Mouse (Mus musculus): ENCODE measurements around the gene Mars. TPM values are rescaled to one million over a fixed set of nuclear protein-coding genes. Genes with fewer than 3 reads are reported as not detected.

Mars gene
- polyA plus RNA-seq (2015; fragmentation: Nextera tagmentation; extraction: Ambion mirVana), result 118 and 122 TPM in 2 replicates

- ATAC-seq (ENCODE audit: low FRiP score, low read depth), result peak; percentile 98
- H3K9me3 ChIP-seq, result no peaks in the 10 kb centered on the region
- no peaks in the 10 kb centered on the region for H3K27me3 ChIP-seq
- peak within 1 kb of the TSS; percentile 79 for H3K9ac ChIP-seq
- peaks cover 10% of the 10 kb centered on the region for H3K4me1 ChIP-seq
- H3K4me3 ChIP-seq, result peak within 1 kb of the TSS; percentile 74
- H3K4me2 ChIP-seq (replicated peaks), result peak within 1 kb of the TSS; percentile 83
- WGBS, result under 1% methylated on average over 65 of the region's 65 CpGs
- H3K27ac ChIP-seq, result peak within 1 kb of the TSS; percentile 53
- H3K36me3 ChIP-seq, result peaks cover 26% of the 10 kb centered on the region
Observed at GRCm38 (mm10) chr10:127311476-127312355, at the start of gene Mars. Gene Mars, minus strand, starts transcription at chr10:127311786.

- Histone ChIP-seq H3K4me3 (no peak overlapping the region), H3K27ac (no peak overlapping the region), H3K4me2 (replicated peaks) (no peak overlapping the region), H3K9ac (no peak overlapping the region), H3K4me1 (no peaks in the 10 kb centered on the region), H3K9me3 (no peaks in the 10 kb centered on the region), H3K36me3 (no peaks in the 10 kb centered on the region), H3K27me3 (no peaks in the 10 kb centered on the region)
- 85% methylated on average over 3 of the region's 3 CpGs for WGBS
- ATAC-seq (ENCODE audit: low FRiP score, low read depth), result no peak
Observed at GRCm38 (mm10) chr10:127360714-127361113, 49.1 kb upstream of the Mars start.

GRCm38 (mm10) chr10:127355336-127355735, 43.8 kb upstream of the Mars start:
- Histone ChIP-seq H3K27me3 (no peaks in the 10 kb centered on the region), H3K4me1 (peaks cover 12% of the 10 kb centered on the region), H3K9ac (no peak overlapping the region), H3K4me3 (no peak overlapping the region), H3K9me3 (no peaks in the 10 kb centered on the region), H3K4me2 (replicated peaks) (no peak overlapping the region), H3K36me3 (no peaks in the 10 kb centered on the region), H3K27ac (no peak overlapping the region)
- 75% methylated on average over 10 of the region's 10 CpGs for WGBS
- no peak for ATAC-seq (ENCODE audit: low FRiP score, low read depth)

GRCm38 (mm10) chr10:127353909-127354895, 42.6 kb upstream of the Mars start, which contains the start of gene Inhbe:
Gene Inhbe, minus strand, starts transcription at chr10:127354411.
- Histone ChIP-seq H3K9ac (no peak within 1 kb of the TSS), H3K36me3 (no peaks in the 10 kb centered on the region), H3K27ac (no peak within 1 kb of the TSS), H3K9me3 (no peaks in the 10 kb centered on the region), H3K4me1 (peaks cover 12% of the 10 kb centered on the region), H3K27me3 (no peaks in the 10 kb centered on the region), H3K4me2 (replicated peaks) (no peak within 1 kb of the TSS), H3K4me3 (no peak within 1 kb of the TSS)
- no peak for ATAC-seq (ENCODE audit: low FRiP score, low read depth)
- WGBS, result 87% methylated on average over 18 of the region's 18 CpGs

DNA sequence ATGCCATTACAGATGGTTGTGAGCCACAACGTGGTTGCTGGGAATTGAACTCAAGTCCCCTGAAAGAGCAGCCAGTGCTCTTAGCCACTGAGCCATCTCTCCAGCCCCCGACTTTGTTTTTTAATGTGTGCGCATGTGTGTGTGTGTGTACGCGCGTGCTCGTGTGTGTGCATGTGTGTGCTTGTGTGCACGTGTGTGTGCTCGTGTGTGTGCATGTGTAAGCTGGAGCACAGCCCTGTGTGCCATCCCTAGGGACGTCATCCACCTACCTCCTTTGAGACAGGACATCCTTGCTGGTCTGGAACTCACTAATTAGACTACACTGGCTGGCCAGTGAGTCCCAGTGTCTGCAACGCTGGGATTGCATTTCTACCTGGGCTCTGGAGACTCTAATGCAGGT, 41.2 kb upstream of the Mars start:
- Histone ChIP-seq H3K36me3 (no peaks in the 10 kb centered on the region), H3K9me3 (no peaks in the 10 kb centered on the region), H3K4me1 (peaks cover 12% of the 10 kb centered on the region), H3K4me3 (no peak overlapping the region), H3K27me3 (no peaks in the 10 kb centered on the region), H3K9ac (no peak overlapping the region), H3K4me2 (replicated peaks) (no peak overlapping the region), H3K27ac (no peak overlapping the region)
- ATAC-seq (ENCODE audit: low FRiP score, low read depth), result no peak
- WGBS, result 88% methylated on average over 11 of the region's 11 CpGs

- H3K9ac ChIP-seq, result no peak overlapping the region
- no peak overlapping the region for H3K4me3 ChIP-seq
- no peaks in the 10 kb centered on the region for H3K27me3 ChIP-seq
- 70% methylated on average over 9 of the region's 9 CpGs for WGBS
- no peaks in the 10 kb centered on the region for H3K36me3 ChIP-seq
- no peak overlapping the region for H3K4me2 ChIP-seq (replicated peaks)
- no peak overlapping the region for H3K27ac ChIP-seq
- no peak for ATAC-seq (ENCODE audit: low FRiP score, low read depth)
- H3K4me1 ChIP-seq, result peaks cover 12% of the 10 kb centered on the region
- no peaks in the 10 kb centered on the region for H3K9me3 ChIP-seq
Observed at GRCm38 (mm10) chr10:127352187-127352586, 40.6 kb upstream of the Mars start.

GRCm38 (mm10) chr10:127351719-127352118, 40.1 kb upstream of the Mars start:
- Histone ChIP-seq H3K27me3 (no peaks in the 10 kb centered on the region), H3K27ac (no peak overlapping the region), H3K36me3 (no peaks in the 10 kb centered on the region), H3K9me3 (no peaks in the 10 kb centered on the region), H3K4me2 (replicated peaks) (no peak overlapping the region), H3K4me1 (peaks cover 12% of the 10 kb centered on the region), H3K9ac (0 out of 2 replicates have a peak overlapping the region, but pooled peaks have one; percentile 53), H3K4me3 (no peak overlapping the region)
- ATAC-seq (ENCODE audit: low FRiP score, low read depth), result 0 out of 2 replicates have a peak, but pooled peaks have one; percentile 28
- 70% methylated on average over 8 of the region's 8 CpGs for WGBS

DNA sequence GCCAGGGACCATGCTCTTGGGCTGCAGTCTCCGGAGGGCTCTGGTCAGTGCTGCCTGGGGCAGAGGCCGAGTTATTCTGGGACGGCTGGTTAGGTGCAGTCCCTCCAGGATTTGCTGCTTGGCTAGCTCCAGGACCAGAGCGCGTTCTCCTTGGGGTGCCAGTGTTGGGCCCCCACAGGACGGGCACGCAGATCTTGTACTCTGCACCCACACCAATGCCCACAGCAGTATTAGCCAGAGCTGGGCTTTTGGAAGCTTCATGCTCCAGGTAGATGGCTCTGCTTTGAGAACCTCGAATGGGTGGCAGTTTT, 39.7 kb upstream of the Mars start:
- ATAC-seq (ENCODE audit: low FRiP score, low read depth), result no peak
- Histone ChIP-seq H3K4me2 (replicated peaks) (peak overlapping the region; percentile 60), H3K4me3 (peak overlapping the region; percentile 27; the same call in 1 of the 2 replicates), H3K27me3 (no peaks in the 10 kb centered on the region), H3K4me1 (peaks cover 12% of the 10 kb centered on the region), H3K27ac (no peak overlapping the region), H3K9me3 (no peaks in the 10 kb centered on the region), H3K9ac (peak overlapping the region; percentile 53; the same call in 1 of the 2 replicates), H3K36me3 (no peaks in the 10 kb centered on the region)
- 76% methylated on average over 8 of the region's 8 CpGs for WGBS

- Histone ChIP-seq H3K27me3 (no peaks in the 10 kb centered on the region), H3K4me3 (peak overlapping the region; percentile 27), H3K9ac (peak overlapping the region; percentile 53; the same call in 1 of the 2 replicates), H3K27ac (no peak overlapping the region), H3K4me1 (peaks cover 12% of the 10 kb centered on the region), H3K4me2 (replicated peaks) (peak overlapping the region; percentile 60), H3K36me3 (no peaks in the 10 kb centered on the region), H3K9me3 (no peaks in the 10 kb centered on the region)
- peak; percentile 79 for ATAC-seq (ENCODE audit: low FRiP score, low read depth)
- 13% methylated on average over 24 of the region's 24 CpGs for WGBS
Observed at GRCm38 (mm10) chr10:127350594-127351284, 39.2 kb upstream of the Mars start.

- no peaks in the 10 kb centered on the region for H3K36me3 ChIP-seq
- H3K27me3 ChIP-seq, result no peaks in the 10 kb centered on the region
- H3K27ac ChIP-seq, result no peak overlapping the region
- no peak overlapping the region for H3K9ac ChIP-seq
- H3K4me3 ChIP-seq, result no peak overlapping the region
- no peak for ATAC-seq (ENCODE audit: low FRiP score, low read depth)
- H3K4me1 ChIP-seq, result peaks cover 12% of the 10 kb centered on the region
- WGBS, result 82% methylated on average over 8 of the region's 8 CpGs
- H3K4me2 ChIP-seq (replicated peaks), result no peak overlapping the region
- no peaks in the 10 kb centered on the region for H3K9me3 ChIP-seq
Observed at GRCm38 (mm10) chr10:127349810-127350209, 38.2 kb upstream of the Mars start.

DNA sequence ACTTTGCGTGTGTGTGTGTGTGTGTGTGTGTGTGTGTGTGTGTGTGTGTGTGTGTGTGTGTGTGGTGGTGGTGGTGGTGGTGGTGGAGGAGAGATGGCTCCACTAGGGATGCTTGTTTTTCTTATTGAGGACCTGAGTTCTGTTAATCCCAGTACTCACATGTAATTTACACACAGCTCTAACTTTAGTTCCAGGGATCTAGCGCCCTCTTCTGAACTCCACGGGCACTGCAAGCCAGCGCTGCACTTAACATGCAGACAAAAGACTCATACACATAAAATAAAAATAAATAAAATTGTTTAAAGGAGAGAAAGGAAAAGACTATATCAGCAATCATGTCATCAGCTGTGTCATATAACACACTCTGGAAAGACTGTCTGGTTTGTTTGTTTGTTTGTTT, 37.4 kb upstream of the Mars start:
- Histone ChIP-seq H3K4me1 (peaks cover 12% of the 10 kb centered on the region), H3K27ac (no peak overlapping the region), H3K4me2 (replicated peaks) (no peak overlapping the region), H3K9ac (no peak overlapping the region), H3K9me3 (no peaks in the 10 kb centered on the region), H3K27me3 (no peaks in the 10 kb centered on the region), H3K36me3 (no peaks in the 10 kb centered on the region), H3K4me3 (no peak overlapping the region)
- no peak for ATAC-seq (ENCODE audit: low FRiP score, low read depth)
- whole genome bisulfite sequencing, result 69% methylated on average over 4 of the region's 4 CpGs

Data from limb, embryonic 13.5 days (tissue).